Mouse (Mus musculus) heart, embryonic 11.5 days (tissue): ENCODE measurements around the gene Kif18b. TPM values are rescaled to one million over a fixed set of nuclear protein-coding genes. Genes with fewer than 3 reads are reported as not detected.

ENCODE experiments used
- polyA plus RNA-seq: library from polyadenylated mRNA; unstranded; fragments of >200 nt; fragmentation: Nextera tagmentation; extraction: Ambion mirVana; gene quantifications from 2 replicates; pipeline ENCODE4 v1.2.1, GENCODE M21; 2014

Gene Kif18b
- polyA plus RNA-seq, 1 experiment from 2014 or later, result 5.9 TPM

Other genes with a start within 250 kb of the Kif18b start
- 39.5 and 41.8 TPM in 2 replicates for gene Ccdc43, start 227.3 kb downstream of the Kif18b start, polyA plus RNA-seq
- 5.4 and 6.7 TPM in 2 replicates for gene Adam11, start 163.7 kb downstream of the Kif18b start, polyA plus RNA-seq
- 56.6 and 59.7 TPM in 2 replicates for gene Gjc1, start 105.4 kb downstream of the Kif18b start, polyA plus RNA-seq
- gene Higd1b, start 89.3 kb downstream of the Kif18b start, polyA plus RNA-seq, result not detected in 2 replicates
- gene Eftud2, start 44.1 kb downstream of the Kif18b start, polyA plus RNA-seq, result 136 and 149 TPM in 2 replicates
- 0.42 and 0.56 TPM in 2 replicates for gene Ccdc103, start 43.9 kb downstream of the Kif18b start, polyA plus RNA-seq
- gene Fam187a, start 40.0 kb downstream of the Kif18b start, polyA plus RNA-seq, result not detected in 2 replicates
- gene Gfap, start 24.2 kb downstream of the Kif18b start, polyA plus RNA-seq, result 0.18 and 0.20 TPM in 2 replicates
- 0.76 and 1.0 TPM in 2 replicates for gene C1ql1, start 21.6 kb upstream of the Kif18b start, polyA plus RNA-seq
- gene Nmt1, start 103.1 kb upstream of the Kif18b start, polyA plus RNA-seq, result 49.4 and 53.4 TPM in 2 replicates
- gene Dcakd, start 103.2 kb upstream of the Kif18b start, polyA plus RNA-seq, result 135 and 141 TPM in 2 replicates
- 3.0 and 3.5 TPM in 2 replicates for gene Plcd3, start 176.5 kb upstream of the Kif18b start, polyA plus RNA-seq
- 11.2 and 11.8 TPM in 2 replicates for gene Acbd4, start 176.6 kb upstream of the Kif18b start, polyA plus RNA-seq
- gene Hexim1, start 191.1 kb upstream of the Kif18b start, polyA plus RNA-seq, result 4.2 and 4.4 TPM in 2 replicates
- 3.5 and 5.6 TPM in 2 replicates for gene Hexim2, start 207.3 kb upstream of the Kif18b start, polyA plus RNA-seq
- gene Fmnl1, start 246.0 kb upstream of the Kif18b start, polyA plus RNA-seq, result 0.79 and 1.1 TPM in 2 replicates